In the genomic region with DNA sequence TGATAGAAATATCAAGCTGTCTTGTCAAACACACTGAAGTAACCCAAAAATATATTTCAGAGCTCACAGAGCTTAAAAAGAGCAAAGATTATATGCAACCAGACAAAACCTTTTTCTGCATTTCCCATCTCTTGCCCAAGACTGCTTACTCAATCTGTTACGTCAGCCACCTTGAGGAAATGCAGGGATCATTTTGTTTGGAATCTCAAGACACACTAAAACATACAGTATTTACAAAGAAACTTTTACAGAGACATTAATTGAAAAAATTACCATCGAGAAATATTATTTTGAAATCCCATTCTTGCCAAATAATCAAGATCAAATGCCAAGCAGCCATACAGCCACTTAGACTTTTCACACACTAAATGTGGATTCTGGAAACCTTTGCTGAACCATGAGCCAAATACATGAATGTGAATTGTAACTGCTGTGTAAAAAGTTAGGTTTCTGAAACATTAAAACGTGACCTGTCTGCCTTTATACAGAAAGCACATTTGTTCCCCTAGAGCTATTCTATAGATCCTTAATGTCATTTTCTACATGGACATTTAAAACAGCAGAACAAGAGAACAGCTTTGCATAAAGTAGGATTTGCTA, we compare ENCODE assay signal across 15 mouse cellular contexts.
"Had no signal": no experiment of that assay in that cellular context is flagged by ENCODE, and none has a peak within 500 bp of the region (broad histone marks: within the 10 kb centered on the region; RNA-seq: fewer than 3 reads in every experiment).

No protein-coding gene starts in this region.

- DNase-seq: lung, adult 18-20 months; lung, postnatal 10 days; lung, postnatal 4 days; right cerebral cortex, postnatal 14 days; thymus, adult 18-20 months; thymus, postnatal 14 days; thymus, postnatal 36 days had no signal

- H3K9me3 ChIP-seq: lung, embryonic 15.5 days; midbrain, embryonic 10.5 days; midbrain, embryonic 13.5 days; midbrain, embryonic 15.5 days; neural tube, embryonic 13.5 days; stomach, embryonic 15.5 days had no signal

- H3K9ac ChIP-seq: liver, embryonic 14.5 days; lung, embryonic 15.5 days; midbrain, embryonic 13.5 days; midbrain, embryonic 15.5 days; neural tube, embryonic 13.5 days; stomach, embryonic 15.5 days had no signal

- H3K27me3 ChIP-seq: lung, embryonic 15.5 days; midbrain, embryonic 13.5 days; midbrain, embryonic 15.5 days; neural tube, embryonic 13.5 days; stomach, embryonic 15.5 days had no signal

- H3K4me3 ChIP-seq: lung, embryonic 15.5 days; midbrain, embryonic 10.5 days; midbrain, embryonic 13.5 days; midbrain, embryonic 15.5 days; myocyte; neural tube, embryonic 13.5 days; stomach, embryonic 15.5 days had no signal

- ATAC-seq: midbrain, embryonic 13.5 days; midbrain, embryonic 15.5 days had no signal

- H3K27ac ChIP-seq: liver, embryonic 14.5 days; lung, embryonic 15.5 days; midbrain, embryonic 10.5 days; midbrain, embryonic 13.5 days; midbrain, embryonic 15.5 days; neural tube, embryonic 13.5 days; stomach, embryonic 15.5 days had no signal

- H3K4me2 ChIP-seq: lung, embryonic 15.5 days; midbrain, embryonic 13.5 days; midbrain, embryonic 15.5 days; neural tube, embryonic 13.5 days; stomach, embryonic 15.5 days had no signal
